Mouse (Mus musculus): ENCODE data around the gene Cnn3.
A peak's percentile ranks its signal among the peaks of the same experiment; 100 is the strongest.

The Cnn3 gene

DNA sequence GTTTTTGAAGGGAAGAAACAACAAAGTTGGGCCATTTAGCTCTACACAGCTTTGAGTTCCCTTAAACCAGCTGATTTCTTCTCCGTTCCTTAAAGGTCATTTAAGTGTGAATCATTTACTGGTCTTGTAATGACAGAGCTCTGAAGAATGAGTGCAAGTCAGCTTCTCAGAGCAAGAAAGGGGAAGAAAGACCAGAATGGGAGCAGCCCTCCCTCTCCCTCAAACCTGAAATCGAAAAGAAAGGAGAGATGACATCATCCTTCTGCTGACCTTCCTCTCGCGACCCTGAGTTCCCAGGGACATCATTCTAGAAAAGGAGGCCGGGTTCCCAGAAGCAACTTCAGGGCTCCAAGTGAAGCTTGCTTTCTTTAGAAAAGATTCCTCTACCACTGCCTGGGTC lies 64.6 kb downstream of the Cnn3 start:
- no peak for DNase-seq (ENCODE audit: low spot score)

DNA sequence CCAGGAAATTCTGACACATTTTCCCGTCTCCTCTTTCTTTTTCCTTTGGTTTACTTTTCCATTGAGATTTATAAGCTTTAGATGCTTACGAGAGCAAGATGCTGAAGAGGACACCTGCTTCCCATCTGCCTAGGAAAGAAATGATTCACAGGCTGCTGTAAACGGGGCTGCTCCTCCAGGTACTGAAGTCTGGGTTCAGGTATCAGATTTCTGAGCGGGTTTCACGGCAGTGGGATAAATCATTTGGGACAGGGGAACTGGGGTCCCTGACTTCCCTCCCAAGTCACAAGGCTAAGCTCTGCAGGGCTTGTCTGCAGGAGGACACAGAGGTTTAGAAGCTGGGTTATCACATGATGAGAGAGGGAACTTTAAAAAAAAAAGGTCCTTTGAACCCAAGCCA lies 65.7 kb downstream of the Cnn3 start:
- no peak for DNase-seq (ENCODE audit: low spot score)

- DNase-seq (ENCODE audit: low spot score), result no peak
Measured at GRCm38 (mm10) chr3:121493997-121494421, 67.7 kb downstream of the Cnn3 start.

DNA sequence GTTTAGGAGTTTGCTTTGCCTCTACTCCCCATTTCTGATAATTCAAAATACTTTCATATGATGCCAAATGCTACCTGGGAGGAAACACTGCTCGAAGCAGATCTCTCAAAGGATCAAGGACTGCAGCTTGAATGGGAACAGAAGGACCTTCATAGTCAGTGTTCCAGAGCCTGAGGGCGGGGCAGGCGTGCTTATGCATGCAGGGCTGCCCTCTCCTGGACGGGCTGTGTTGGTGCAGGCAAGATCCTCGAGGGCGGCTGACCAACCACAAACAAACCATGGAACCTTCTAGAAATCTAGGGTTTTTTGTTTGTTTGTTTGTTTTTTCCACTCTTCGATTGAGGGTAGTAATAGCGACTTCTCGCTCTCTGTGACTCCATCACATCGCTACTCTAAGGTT lies 73.9 kb downstream of the Cnn3 start:
- DNase-seq (ENCODE audit: low spot score), result peak; percentile 89

- DNase-seq (ENCODE audit: low spot score), result no peak
Measured at GRCm38 (mm10) chr3:121500734-121501133, 74.4 kb downstream of the Cnn3 start.

GRCm38 (mm10) chr3:121504927-121505487 lies 78.7 kb downstream of the Cnn3 start:
- DNase-seq (ENCODE audit: low spot score), result no peak

DNA sequence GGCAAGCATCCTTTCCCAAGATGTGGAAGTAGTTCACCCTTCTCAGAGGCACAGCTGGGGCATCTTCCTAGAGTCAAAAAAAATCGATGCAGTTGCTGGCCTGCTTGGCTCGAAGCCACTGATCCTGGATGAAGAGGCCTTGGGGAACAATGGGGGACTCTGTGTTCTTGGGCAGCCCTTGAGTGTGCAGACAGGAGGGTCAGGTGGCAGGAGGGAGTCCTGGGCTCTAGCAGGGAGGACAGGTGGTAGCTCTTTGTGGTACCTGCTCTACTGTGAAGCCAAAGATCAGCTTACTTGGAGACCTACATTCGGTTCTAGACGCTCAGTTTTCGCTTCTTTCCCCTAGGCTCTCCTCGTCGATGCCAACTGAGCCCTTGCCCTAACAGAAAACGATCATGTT lies 79.9 kb downstream of the Cnn3 start:
- DNase-seq (ENCODE audit: low spot score), result peak; percentile 56

DNA sequence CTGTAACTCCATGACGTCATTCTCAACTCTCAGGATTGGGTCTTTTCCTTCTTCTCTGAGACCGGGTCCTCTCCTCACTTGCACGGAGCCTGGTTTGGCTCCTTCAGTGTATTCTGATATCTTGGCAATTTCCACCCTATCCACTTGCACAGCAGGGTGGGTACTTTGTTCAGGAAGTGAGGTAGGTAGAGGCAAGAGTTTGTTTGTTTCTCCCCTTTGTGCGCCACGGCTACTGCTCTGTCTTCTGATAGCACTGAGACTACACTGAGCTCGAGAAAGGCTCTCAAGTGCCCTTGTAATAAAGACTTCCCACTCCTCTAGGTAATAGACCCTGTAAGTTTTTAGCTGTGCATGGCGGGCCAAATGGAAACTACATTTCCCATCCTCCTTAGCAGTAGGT lies 80.5 kb downstream of the Cnn3 start:
- DNase-seq (ENCODE audit: low spot score), result no peak

DNA sequence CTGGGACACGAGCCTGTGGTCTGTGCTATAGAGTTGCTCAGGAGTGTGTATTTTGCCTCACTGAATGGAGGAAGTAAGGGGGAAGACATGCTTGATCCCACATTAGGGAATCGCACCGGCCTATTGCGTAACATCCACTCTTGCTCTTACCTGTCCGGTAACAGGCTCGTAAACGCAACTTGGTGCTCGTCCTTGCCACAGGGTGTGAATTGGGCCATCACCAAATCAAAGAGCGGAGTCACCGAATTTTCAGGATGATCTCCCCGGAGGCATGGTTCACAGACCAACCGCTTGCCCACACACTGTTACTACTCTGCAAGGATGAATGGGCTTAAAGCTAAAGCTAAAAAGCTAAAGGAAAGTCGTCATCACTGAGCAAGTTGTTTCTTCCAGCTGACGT lies 81.4 kb downstream of the Cnn3 start:
- DNase-seq (ENCODE audit: low spot score), result no peak
